Mouse (Mus musculus): Measurements from ENCODE around the gene Gm15319. TPM values are rescaled to one million over a fixed set of nuclear protein-coding genes. Genes with fewer than 3 reads are reported as not detected.
"Not testable (repeated sequence)": the region's sequence is repeated elsewhere in the genome, so short reads cannot be mapped to it uniquely, and the experiment has no call there.

The Gm15319 gene
- polyA plus RNA-seq, 1 experiment from 2014 or later: not detected

DNA sequence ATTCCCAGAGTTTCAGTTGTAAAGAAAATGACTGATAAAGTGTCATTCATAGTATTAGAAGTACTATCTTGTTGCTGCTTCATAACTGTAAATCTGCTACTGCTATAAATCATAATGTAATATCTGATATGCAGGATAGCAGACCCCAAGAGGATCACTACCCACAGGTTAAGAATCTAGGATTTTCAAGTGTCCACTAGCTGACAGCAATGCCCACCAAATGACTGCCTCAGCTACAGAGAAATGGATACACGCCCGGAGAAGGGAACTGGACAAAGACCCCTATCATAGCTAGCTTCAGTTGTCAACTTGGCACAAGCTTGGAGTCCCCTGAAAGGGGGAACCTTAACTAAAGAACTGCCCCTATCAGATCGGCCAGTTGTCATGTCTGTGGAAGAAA is 18.6 kb upstream of the Gm15319 start:
- H3K27ac ChIP-seq (ENCODE audit: low read length): not testable (repeated sequence)

DNA sequence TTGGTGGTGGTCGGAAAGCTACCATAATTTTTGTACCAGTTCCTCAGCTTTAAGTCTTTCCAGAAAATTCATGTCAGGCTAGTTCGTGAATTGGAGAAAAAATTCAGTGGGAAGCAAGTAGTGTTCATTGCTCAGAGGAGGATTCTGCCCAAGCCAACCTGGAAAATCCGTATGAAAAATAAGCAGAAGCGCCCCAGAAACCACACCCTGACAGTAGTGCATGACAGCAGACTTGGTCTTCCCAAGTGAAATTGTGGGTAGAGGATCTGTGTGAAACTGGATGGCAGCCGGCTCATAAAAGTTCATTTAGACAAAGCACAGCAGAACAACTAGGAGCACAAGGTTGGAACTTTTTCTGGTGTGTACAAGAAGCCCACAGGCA is 18.2 kb upstream of the Gm15319 start:
- H3K36me3 ChIP-seq (ENCODE audit: control insufficient read depth, insufficient read depth); H3K27me3 ChIP-seq (ENCODE audit: control insufficient read depth, insufficient read depth, low read depth, low read length); ATAC-seq (ENCODE audit: low read depth); H3K9ac ChIP-seq (ENCODE audit: low read depth, low read length); H3K4me3 ChIP-seq (ENCODE audit: low read depth, low read length); H3K4me1 ChIP-seq (ENCODE audit: control insufficient read depth, low read depth, low read length); H3K27ac ChIP-seq (ENCODE audit: low read length); H3K9me3 ChIP-seq (replicated peaks; ENCODE audit: control insufficient read depth, low read length); H3K4me2 ChIP-seq (ENCODE audit: low read depth, low read length): not testable (repeated sequence)
- WGBS (ENCODE audit: insufficient replicate concordance): 29% methylated on average over 1 of the region's 5 CpGs

More for the DNA sequence above, 18.6 kb upstream of the Gm15319 start:
- not testable (repeated sequence) for H3K9me3 ChIP-seq (replicated peaks; ENCODE audit: control insufficient read depth, low read length); H3K36me3 ChIP-seq (ENCODE audit: control insufficient read depth, insufficient read depth); ATAC-seq (ENCODE audit: low read depth); H3K4me1 ChIP-seq (ENCODE audit: control insufficient read depth, low read depth, low read length); H3K4me2 ChIP-seq (ENCODE audit: low read depth, low read length); H3K27me3 ChIP-seq (ENCODE audit: control insufficient read depth, insufficient read depth, low read depth, low read length); H3K9ac ChIP-seq (ENCODE audit: low read depth, low read length); H3K4me3 ChIP-seq (ENCODE audit: low read depth, low read length)
- 61% methylated on average over 2 of the region's 3 CpGs for WGBS (ENCODE audit: insufficient replicate concordance)

DNA sequence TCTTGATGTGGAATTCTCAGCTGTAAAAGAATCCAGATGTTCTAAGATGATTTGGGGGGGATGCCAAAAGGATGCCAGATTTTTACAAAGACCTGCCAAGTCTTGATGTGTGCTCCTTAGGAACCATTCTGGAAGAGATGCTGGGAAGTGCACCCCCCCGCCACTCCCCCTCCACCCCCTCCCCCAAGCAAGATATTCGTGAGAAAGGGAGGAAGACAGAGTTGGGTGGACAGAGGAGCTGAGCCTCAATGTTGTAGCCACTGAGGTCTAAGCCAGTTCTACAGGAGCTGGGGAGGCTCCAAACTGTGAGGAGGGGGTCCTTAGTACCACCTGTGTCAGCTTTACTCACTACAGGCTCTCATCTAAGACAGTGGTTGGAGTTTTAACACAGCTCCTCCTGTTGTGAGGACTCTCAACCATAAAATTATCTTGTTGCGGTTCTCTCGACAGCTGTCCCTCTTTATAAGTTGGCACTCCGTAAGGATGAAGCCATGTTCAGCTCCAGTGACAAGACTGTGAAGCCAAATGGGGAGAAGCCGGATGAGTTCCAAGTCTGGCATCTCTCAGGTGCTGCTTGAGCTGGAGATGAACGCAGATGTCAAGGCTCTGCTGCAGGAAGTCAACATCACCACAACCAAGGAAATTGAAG is 17.7 kb upstream of the Gm15319 start:
- peak; percentile 41 for ATAC-seq (ENCODE audit: low read depth)
- H3K4me2 ChIP-seq (ENCODE audit: low read depth, low read length): not testable (repeated sequence)
- 69% methylated on average over 7 of the region's 7 CpGs for WGBS (ENCODE audit: insufficient replicate concordance)

DNA sequence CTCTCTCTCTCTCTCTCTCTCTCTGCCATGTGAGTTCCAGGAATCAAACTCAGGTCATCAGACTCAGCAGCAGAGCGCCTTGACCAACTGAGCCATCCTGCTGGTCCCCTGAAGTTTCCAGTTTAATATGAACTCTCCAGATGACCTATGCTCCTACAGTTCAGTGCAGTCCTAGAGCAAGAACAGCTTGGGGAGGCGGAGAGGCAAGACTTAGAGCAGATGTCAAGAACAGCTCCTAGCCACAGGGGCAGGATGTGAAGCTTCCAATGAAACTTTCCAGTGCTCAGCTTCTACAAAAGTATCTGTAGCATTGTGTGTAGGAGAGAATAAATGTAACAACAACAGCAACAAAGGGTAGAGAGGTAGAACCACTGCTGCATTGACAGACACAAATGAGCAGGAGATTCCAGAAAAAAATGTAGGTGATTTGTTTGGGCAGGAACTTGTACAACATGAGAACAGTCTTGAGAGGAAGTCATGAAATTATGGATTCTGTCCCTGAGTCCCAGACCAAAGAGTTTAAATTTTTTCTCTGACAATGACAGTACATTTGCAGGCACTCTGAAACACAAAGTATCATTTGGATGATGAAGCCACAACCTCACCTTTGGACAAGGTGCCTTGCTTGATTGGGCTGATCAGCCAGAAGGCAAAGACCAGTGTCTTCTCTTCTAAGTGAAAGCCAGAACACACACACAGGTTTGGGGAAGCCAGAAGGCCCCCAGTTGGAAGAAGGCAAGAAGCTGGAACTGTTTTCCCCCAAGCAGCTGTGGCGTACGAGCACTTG is 16.8 kb upstream of the Gm15319 start:
- WGBS (ENCODE audit: insufficient replicate concordance): no CpG with 5 or more reads among the region's 4 CpGs
- H3K36me3 ChIP-seq (ENCODE audit: control insufficient read depth, insufficient read depth); H3K4me3 ChIP-seq (ENCODE audit: low read depth, low read length); ATAC-seq (ENCODE audit: low read depth); H3K4me1 ChIP-seq (ENCODE audit: control insufficient read depth, low read depth, low read length); H3K9me3 ChIP-seq (replicated peaks; ENCODE audit: control insufficient read depth, low read length); H3K27ac ChIP-seq (ENCODE audit: low read length); H3K9ac ChIP-seq (ENCODE audit: low read depth, low read length); H3K4me2 ChIP-seq (ENCODE audit: low read depth, low read length); H3K27me3 ChIP-seq (ENCODE audit: control insufficient read depth, insufficient read depth, low read depth, low read length): not testable (repeated sequence)

More for the DNA sequence above, 17.7 kb upstream of the Gm15319 start:
- H3K27me3 ChIP-seq (ENCODE audit: control insufficient read depth, insufficient read depth, low read depth, low read length); H3K4me3 ChIP-seq (ENCODE audit: low read depth, low read length); H3K36me3 ChIP-seq (ENCODE audit: control insufficient read depth, insufficient read depth); H3K4me1 ChIP-seq (ENCODE audit: control insufficient read depth, low read depth, low read length); H3K9me3 ChIP-seq (replicated peaks; ENCODE audit: control insufficient read depth, low read length); H3K27ac ChIP-seq (ENCODE audit: low read length); H3K9ac ChIP-seq (ENCODE audit: low read depth, low read length): not testable (repeated sequence)

DNA sequence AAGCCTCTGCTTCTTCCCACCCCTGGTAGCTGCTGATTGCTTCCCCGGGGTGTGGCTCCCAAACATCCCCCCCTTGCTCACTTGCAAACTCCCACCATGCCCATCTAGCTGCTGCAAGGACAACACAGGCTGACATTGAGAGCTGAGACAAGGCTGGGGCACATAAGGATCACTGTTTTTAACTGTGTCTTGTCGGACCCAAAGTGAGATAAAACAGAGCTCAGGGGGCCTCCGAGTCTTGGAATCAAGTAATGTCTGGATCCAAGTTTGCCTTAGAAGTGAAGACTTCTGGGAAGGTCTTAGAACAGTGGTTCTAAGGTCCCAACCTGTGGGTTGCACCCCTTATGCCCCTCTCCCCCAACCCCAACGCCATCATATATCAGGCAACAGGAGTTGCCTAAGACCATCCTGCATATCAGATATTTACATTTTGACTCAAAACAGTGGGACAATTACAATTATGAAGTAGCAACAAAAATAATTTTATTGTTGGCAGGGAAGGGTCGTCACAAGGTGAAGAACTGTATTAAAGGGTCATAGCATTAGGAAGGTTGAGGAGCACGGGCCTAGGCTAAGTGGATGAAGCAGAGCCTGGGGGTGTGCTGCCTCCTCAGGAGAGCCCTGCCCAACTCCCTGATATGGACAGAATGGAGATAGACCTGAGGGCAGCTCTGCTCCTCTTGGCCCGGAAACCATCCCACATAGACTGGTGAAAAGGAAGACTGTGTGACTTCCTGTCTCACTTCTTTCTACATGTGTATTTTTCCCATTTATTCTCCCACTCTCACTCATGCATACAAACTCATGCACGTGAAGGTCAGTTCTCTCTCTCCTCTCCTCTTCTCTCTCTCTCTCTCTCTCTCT is 16.0 kb upstream of the Gm15319 start:
- H3K36me3 ChIP-seq (ENCODE audit: control insufficient read depth, insufficient read depth); H3K4me2 ChIP-seq (ENCODE audit: low read depth, low read length): not testable (repeated sequence)

DNA sequence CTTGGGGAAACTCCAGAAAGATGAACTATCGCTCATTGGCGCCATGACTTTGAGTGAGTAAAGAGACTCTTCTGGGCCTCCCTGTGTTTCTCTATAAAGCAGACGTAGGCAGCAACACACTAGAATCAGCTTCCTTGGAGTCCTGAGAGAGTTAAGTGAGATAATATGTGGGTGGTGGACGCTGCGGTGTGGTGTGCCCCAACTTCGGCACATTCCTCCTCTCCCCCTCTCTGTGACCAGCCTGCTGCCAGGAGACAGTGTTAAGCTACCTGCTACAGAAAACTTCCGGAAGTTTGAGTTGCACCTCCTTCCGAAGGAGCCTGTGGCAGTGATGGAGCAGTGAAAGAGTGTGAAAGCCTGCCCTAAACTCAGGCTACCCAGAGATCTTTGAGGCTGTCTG is 15.3 kb upstream of the Gm15319 start:
- not testable (repeated sequence) for H3K27ac ChIP-seq (ENCODE audit: low read length); H3K9ac ChIP-seq (ENCODE audit: low read depth, low read length); H3K4me1 ChIP-seq (ENCODE audit: control insufficient read depth, low read depth, low read length); H3K9me3 ChIP-seq (replicated peaks; ENCODE audit: control insufficient read depth, low read length); H3K36me3 ChIP-seq (ENCODE audit: control insufficient read depth, insufficient read depth); H3K4me2 ChIP-seq (ENCODE audit: low read depth, low read length); H3K4me3 ChIP-seq (ENCODE audit: low read depth, low read length); ATAC-seq (ENCODE audit: low read depth); H3K27me3 ChIP-seq (ENCODE audit: control insufficient read depth, insufficient read depth, low read depth, low read length)
- 65% methylated on average over 5 of the region's 8 CpGs for WGBS (ENCODE audit: insufficient replicate concordance)

More for the DNA sequence above, 16.0 kb upstream of the Gm15319 start:
- H3K4me1 ChIP-seq (ENCODE audit: control insufficient read depth, low read depth, low read length); H3K27me3 ChIP-seq (ENCODE audit: control insufficient read depth, insufficient read depth, low read depth, low read length); H3K9ac ChIP-seq (ENCODE audit: low read depth, low read length); H3K9me3 ChIP-seq (replicated peaks; ENCODE audit: control insufficient read depth, low read length); H3K4me3 ChIP-seq (ENCODE audit: low read depth, low read length); H3K27ac ChIP-seq (ENCODE audit: low read length): not testable (repeated sequence)
- ATAC-seq (ENCODE audit: low read depth): peak; percentile 37; the same call in 1 of the 2 replicates
- 50% methylated on average over 3 of the region's 8 CpGs for WGBS (ENCODE audit: insufficient replicate concordance)

DNA sequence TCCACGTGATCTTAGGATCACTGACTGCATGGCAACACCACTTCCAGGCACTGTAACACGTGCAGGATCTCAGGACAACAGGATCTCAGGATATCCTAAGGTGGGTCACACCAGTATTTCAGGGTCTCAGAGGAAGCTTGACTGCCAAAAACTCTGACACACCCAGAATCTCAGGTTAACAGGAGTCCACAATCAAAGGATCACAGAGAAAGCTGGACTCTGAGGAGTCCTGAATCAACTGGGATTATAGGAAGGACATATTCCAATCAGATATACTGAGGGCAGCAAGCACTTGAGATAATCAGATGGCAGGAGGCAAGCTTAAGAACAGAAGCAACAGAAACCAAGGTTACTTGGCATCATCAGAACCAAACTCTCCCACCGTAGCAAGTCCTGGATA is 12.7 kb upstream of the Gm15319 start:
- H3K4me1 ChIP-seq (ENCODE audit: control insufficient read depth, low read depth, low read length); H3K9me3 ChIP-seq (replicated peaks; ENCODE audit: control insufficient read depth, low read length); H3K27ac ChIP-seq (ENCODE audit: low read length); H3K27me3 ChIP-seq (ENCODE audit: control insufficient read depth, insufficient read depth, low read depth, low read length); H3K9ac ChIP-seq (ENCODE audit: low read depth, low read length); ATAC-seq (ENCODE audit: low read depth); H3K4me2 ChIP-seq (ENCODE audit: low read depth, low read length); H3K4me3 ChIP-seq (ENCODE audit: low read depth, low read length); H3K36me3 ChIP-seq (ENCODE audit: control insufficient read depth, insufficient read depth): not testable (repeated sequence)
- no CpG with 5 or more reads among the region's 3 CpGs for WGBS (ENCODE audit: insufficient replicate concordance)

DNA sequence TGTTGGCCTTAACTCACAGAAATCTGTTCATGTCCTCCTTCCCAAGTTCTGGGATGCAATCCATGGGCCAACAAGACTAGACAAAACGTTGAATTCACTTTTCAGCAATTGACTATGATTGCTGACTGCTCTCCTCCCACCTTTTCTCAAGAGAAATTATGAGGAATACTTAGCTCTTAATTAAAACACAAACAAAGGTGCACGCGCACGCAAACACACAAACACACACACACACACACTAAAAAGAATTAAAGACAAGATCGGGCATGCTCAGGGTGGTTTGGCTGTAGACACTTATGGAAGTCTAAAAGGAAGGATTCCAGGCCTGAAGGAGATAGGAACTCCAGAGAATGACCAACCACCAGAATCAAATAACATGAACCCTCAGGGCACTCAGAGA is 6.6 kb downstream of the Gm15319 start:
- not testable (repeated sequence) for H3K27me3 ChIP-seq (ENCODE audit: control insufficient read depth, insufficient read depth, low read depth, low read length); H3K4me1 ChIP-seq (ENCODE audit: control insufficient read depth, low read depth, low read length); H3K27ac ChIP-seq (ENCODE audit: low read length); ATAC-seq (ENCODE audit: low read depth); H3K9ac ChIP-seq (ENCODE audit: low read depth, low read length); H3K4me2 ChIP-seq (ENCODE audit: low read depth, low read length); H3K9me3 ChIP-seq (replicated peaks; ENCODE audit: control insufficient read depth, low read length); H3K36me3 ChIP-seq (ENCODE audit: control insufficient read depth, insufficient read depth); H3K4me3 ChIP-seq (ENCODE audit: low read depth, low read length)
- 61% methylated on average over 5 of the region's 5 CpGs for WGBS (ENCODE audit: insufficient replicate concordance)

DNA sequence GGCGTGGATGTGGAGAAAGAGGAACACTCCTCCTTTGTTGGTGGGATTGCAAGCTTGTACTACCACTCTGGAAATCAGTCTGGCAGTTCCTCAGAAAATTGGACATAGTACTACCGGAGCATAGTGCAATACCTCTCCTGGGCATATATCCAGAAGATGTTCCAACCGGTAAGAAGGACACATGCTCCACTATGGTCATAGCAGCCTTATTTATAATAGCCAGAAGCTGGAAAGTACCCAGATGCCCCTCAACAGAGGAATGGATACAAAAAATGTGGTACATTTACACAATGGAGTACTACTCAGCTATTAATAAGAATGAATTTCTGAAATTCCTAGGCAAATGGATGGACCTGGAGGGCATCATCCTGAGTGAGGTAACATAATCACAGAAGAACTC is 9.4 kb downstream of the Gm15319 start:
- H3K4me2 ChIP-seq (ENCODE audit: low read depth, low read length); H3K36me3 ChIP-seq (ENCODE audit: control insufficient read depth, insufficient read depth); H3K9ac ChIP-seq (ENCODE audit: low read depth, low read length); H3K27me3 ChIP-seq (ENCODE audit: control insufficient read depth, insufficient read depth, low read depth, low read length); H3K4me3 ChIP-seq (ENCODE audit: low read depth, low read length); H3K27ac ChIP-seq (ENCODE audit: low read length); H3K4me1 ChIP-seq (ENCODE audit: control insufficient read depth, low read depth, low read length); ATAC-seq (ENCODE audit: low read depth); H3K9me3 ChIP-seq (replicated peaks; ENCODE audit: control insufficient read depth, low read length): not testable (repeated sequence)
- 79% methylated on average over 1 of the region's 3 CpGs for whole genome bisulfite sequencing (ENCODE audit: insufficient replicate concordance)

All from liver, embryonic 16.5 days (tissue).